Mouse (Mus musculus): ENCODE results near the gene Cst13.

Gene Cst13

DNA sequence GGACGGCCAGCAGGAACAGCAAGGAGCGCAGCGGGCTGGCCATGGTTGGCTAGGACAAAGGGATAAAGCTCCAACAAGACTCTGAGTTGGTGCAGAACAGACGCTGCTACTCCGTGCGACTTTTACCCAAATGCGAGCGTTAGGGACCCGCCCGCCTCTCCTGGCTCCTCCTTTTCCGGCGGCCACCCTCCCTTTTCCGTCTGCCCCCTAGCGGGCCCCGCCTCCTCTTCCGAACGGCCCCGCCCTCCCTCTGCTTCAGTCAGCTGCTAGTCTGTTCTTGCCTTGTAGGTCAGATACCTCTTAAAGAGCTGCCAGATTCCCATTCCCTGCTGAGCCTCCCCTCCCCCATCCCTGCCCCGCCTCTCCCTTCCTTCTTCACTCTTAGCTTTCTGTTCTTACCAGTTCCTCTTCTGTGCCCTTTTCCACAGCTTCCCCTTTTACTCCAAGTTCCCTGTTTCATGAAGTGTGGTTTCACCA lies 55.5 kb downstream of the Cst13 start, which contains the start of gene Cst3:
Gene Cst3 (minus strand): TSS at position 358 of the 477 bp plus-strand sequence.
- peak; percentile 96 for DNase-seq

DNA sequence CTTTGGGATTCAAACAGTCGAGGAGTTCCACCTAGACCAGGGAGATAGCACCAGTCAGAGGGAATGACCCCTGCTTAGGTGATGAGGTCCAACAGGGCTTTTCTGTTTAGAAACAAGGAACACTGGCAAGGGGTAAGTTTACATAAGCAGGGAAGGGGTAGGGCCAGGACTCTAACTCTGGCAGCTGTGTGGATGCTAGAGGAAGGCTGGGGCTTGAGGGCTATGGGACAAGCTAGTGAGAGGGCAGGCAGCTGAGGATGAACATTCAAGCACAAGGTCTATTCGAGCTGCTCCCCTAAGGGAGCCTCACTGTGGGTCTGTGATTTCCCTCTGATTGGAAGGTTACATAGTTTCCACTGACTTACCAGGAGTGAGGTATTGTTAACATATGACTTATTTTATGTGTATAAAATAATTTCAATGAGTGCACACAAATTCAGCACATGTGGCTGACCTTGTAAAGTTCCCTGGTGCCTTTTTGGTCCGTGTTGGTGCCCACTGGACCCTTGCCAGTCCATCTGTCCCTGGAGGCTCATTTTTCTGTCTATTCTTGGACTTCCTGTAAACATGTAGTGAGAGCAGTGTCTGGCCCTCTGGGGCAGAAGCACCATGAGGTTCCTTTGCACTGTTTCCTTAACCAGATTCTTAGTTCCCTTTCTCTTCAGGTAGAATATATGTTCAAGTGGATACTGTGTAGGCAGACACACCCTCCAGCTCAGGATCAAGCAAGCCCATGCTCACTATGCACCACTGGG lies 57.3 kb downstream of the Cst13 start:
- DNase-seq: peak; percentile 50

DNA sequence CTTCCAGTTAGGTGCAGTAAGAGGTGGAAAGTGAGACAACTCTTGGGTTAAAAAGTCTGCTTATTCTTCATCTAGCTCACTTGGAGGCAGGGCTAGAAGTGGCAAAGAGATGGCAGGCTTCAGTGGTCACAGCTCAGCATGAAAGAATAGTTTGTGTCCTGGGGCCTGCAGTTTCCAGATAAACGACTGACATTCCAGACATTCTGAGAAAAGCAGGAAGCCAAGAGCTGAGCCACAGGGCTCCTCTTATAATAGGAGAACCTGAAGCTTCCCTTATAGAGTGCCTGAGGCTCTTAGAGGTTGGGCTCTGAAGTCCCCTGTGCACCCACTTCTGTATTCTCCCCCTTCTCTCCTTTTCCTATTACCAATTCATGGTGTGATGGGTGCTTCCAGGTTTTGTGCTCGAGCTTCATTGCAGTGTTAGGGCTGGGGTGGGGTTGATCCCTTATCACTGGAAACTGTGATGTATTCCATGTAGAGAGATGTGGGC lies 58.8 kb downstream of the Cst13 start:
- no peak for DNase-seq

DNA sequence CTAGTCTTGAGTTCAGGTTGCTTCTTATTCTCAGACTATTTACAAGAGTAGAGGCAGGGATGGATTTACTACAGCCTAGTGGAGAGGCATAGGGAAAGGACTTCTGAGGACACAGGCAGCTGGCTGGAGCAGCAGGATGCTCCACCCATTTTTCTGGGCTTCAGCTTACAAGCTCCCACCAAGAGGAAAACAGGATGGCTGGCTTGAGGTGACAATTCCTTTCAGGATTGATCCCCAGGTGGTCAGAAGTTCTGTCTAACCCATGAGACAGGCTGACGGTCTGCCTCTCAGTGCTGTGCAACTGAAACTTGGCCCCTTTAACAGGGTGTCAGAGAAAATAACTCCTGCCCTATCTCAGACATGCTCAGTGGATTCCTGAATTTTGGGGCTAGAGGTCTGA lies 59.3 kb downstream of the Cst13 start:
- peak; percentile 37 for DNase-seq

Data from kidney, postnatal 14 days (tissue).